Mouse (Mus musculus) stomach, embryonic 16.5 days (tissue): Measurements from ENCODE around the gene Slc23a2. TPM values are rescaled to one million over a fixed set of nuclear protein-coding genes. Genes with fewer than 3 reads are reported as not detected.

Experiments
- ATAC-seq: fragments of 200-750 bp; cut with Nextera tagmentation; 2 replicates; pipeline ENCODE4 v1.8.0; 2017; ENCODE audit warnings: moderate number of reproducible peaks, moderate TSS enrichment; ENCODE audit not compliant: insufficient read depth, low FRiP score
- H3K27ac ChIP-seq: fragments of 300-500 bp; sonication (generic); 2 replicates; pipeline ENCODE4 v1.5.1; 2014; ENCODE audit warnings: low read length
- H3K27me3 ChIP-seq: fragments of 300-500 bp; sonication (generic); 2 replicates; pipeline ENCODE4 v1.6.1; 2014; ENCODE audit warnings: low read length, control low read depth, mixed read lengths; ENCODE audit not compliant: control insufficient read depth, insufficient read depth
- H3K36me3 ChIP-seq: fragments of 300-500 bp; sonication (generic); 2 replicates; pipeline ENCODE4 v1.6.1; 2014; ENCODE audit warnings: low read length; ENCODE audit not compliant: control insufficient read depth, insufficient read depth
- H3K4me1 ChIP-seq: fragments of 300-500 bp; sonication (generic); 2 replicates; pipeline ENCODE4 v1.6.1; 2014; ENCODE audit warnings: low read length, control low read depth, mixed read lengths; ENCODE audit not compliant: control insufficient read depth, insufficient read depth
- H3K4me2 ChIP-seq: fragments of 300-500 bp; sonication (generic); 2 replicates; pipeline ENCODE4 v1.6.1; 2014; ENCODE audit warnings: low read depth, low read length, mixed read lengths
- H3K4me3 ChIP-seq: fragments of 300-500 bp; sonication (generic); replicated peaks from 2 replicates; pipeline ENCODE4 v1.5.1; 2014; ENCODE audit warnings: mild to moderate bottlenecking, low read length
- H3K9ac ChIP-seq: fragments of 300-500 bp; sonication (generic); 2 replicates; pipeline ENCODE4 v1.6.1; 2014; ENCODE audit warnings: low read length
- H3K9me3 ChIP-seq: fragments of 300-500 bp; sonication (generic); replicated peaks from 2 replicates; pipeline ENCODE4 v1.6.1; 2016; ENCODE audit warnings: low read length, control low read depth; ENCODE audit not compliant: control insufficient read depth
- WGBS: fragments of 180-500 bp; shearing (Covaris S2); extraction: QIAGEN DNeasy Blood & Tissue Kit; methylation state at CpG from one replicate; pipeline ENCODE4 v1.1.7; 2014; 5-methylcytosine and 5-hydroxymethylcytosine counted together
- polyA plus RNA-seq: library from polyadenylated mRNA; unstranded; fragments of >200 nt; fragmentation: Nextera tagmentation; extraction: Ambion mirVana; gene quantifications from 2 replicates; pipeline ENCODE4 v1.2.1, GENCODE M21; 2015

Gene Slc23a2
- polyA plus RNA-seq, 1 experiment from 2014 or later: 12.1 TPM

GRCm38 (mm10) chr2:132096582-132096981 is 48.3 kb downstream of the Slc23a2 start:
- no peak overlapping the region for H3K4me3 ChIP-seq
- no peaks in the 10 kb centered on the region for H3K27me3 ChIP-seq

GRCm38 (mm10) chr2:132095821-132096220 is 49.1 kb downstream of the Slc23a2 start:
- no peak overlapping the region for H3K9ac ChIP-seq
- no peak for ATAC-seq
- H3K36me3 ChIP-seq: no peaks in the 10 kb centered on the region
- no peak overlapping the region for H3K4me2 ChIP-seq
- WGBS: 82% methylated on average over 6 of the region's 6 CpGs
- no peak overlapping the region for H3K27ac ChIP-seq
- 0 out of 2 replicates have a peak, but pooled peaks cover 3% of the 10 kb centered on the region for H3K4me1 ChIP-seq
- no peaks in the 10 kb centered on the region for H3K9me3 ChIP-seq
- no peaks in the 10 kb centered on the region for H3K27me3 ChIP-seq
- no peak overlapping the region for H3K4me3 ChIP-seq

More at GRCm38 (mm10) chr2:132096582-132096981, 48.3 kb downstream of the Slc23a2 start:
- Histone ChIP-seq H3K9me3 (no peaks in the 10 kb centered on the region), H3K27ac (no peak overlapping the region), H3K36me3 (no peaks in the 10 kb centered on the region), H3K9ac (no peak overlapping the region), H3K4me1 (0 out of 2 replicates have a peak, but pooled peaks cover 3% of the 10 kb centered on the region), H3K4me2 (no peak overlapping the region)
- ATAC-seq: no peak
- WGBS: 69% methylated on average over 4 of the region's 4 CpGs

- no peak for ATAC-seq
- 0 out of 2 replicates have a peak, but pooled peaks cover 3% of the 10 kb centered on the region for H3K4me1 ChIP-seq
- H3K9ac ChIP-seq: no peak overlapping the region
- H3K36me3 ChIP-seq: no peaks in the 10 kb centered on the region
- no peak overlapping the region for H3K4me2 ChIP-seq
- H3K4me3 ChIP-seq: no peak overlapping the region
- no peaks in the 10 kb centered on the region for H3K27me3 ChIP-seq
- H3K9me3 ChIP-seq: no peaks in the 10 kb centered on the region
- no peak overlapping the region for H3K27ac ChIP-seq
- 82% methylated on average over 11 of the region's 11 CpGs for WGBS
These were observed 50.3 kb downstream of the Slc23a2 start for GRCm38 (mm10) chr2:132094441-132095230.

GRCm38 (mm10) chr2:132093739-132094138 is 51.2 kb downstream of the Slc23a2 start:
- H3K27me3 ChIP-seq: no peaks in the 10 kb centered on the region
- no peak overlapping the region for H3K4me3 ChIP-seq
- no peaks in the 10 kb centered on the region for H3K9me3 ChIP-seq
- H3K36me3 ChIP-seq: 0 out of 2 replicates have a peak, but pooled peaks cover 4% of the 10 kb centered on the region
- no peak for ATAC-seq
- H3K27ac ChIP-seq: no peak overlapping the region
- 0 out of 2 replicates have a peak, but pooled peaks cover 3% of the 10 kb centered on the region for H3K4me1 ChIP-seq
- no peak overlapping the region for H3K4me2 ChIP-seq
- 68% methylated on average over 2 of the region's 2 CpGs for WGBS
- no peak overlapping the region for H3K9ac ChIP-seq

- Histone ChIP-seq H3K27ac (no peak overlapping the region), H3K27me3 (no peaks in the 10 kb centered on the region), H3K4me2 (no peak overlapping the region), H3K36me3 (0 out of 2 replicates have a peak, but pooled peaks cover 5% of the 10 kb centered on the region), H3K9ac (no peak overlapping the region), H3K4me3 (no peak overlapping the region), H3K4me1 (0 out of 2 replicates have a peak, but pooled peaks cover 3% of the 10 kb centered on the region), H3K9me3 (no peaks in the 10 kb centered on the region)
- no peak for ATAC-seq
- 82% methylated on average over 1 of the region's 1 CpGs for WGBS
These were observed 51.6 kb downstream of the Slc23a2 start for GRCm38 (mm10) chr2:132093298-132093697.

- H3K27ac ChIP-seq: no peak overlapping the region
- no peak; the same call in 1 of the 2 replicates for ATAC-seq
These were observed 52.2 kb downstream of the Slc23a2 start for GRCm38 (mm10) chr2:132092722-132093121.

GRCm38 (mm10) chr2:132091749-132092148 is 53.2 kb downstream of the Slc23a2 start:
- Histone ChIP-seq H3K9ac (no peak overlapping the region), H3K4me1 (0 out of 2 replicates have a peak, but pooled peaks cover 3% of the 10 kb centered on the region), H3K36me3 (0 out of 2 replicates have a peak, but pooled peaks cover 5% of the 10 kb centered on the region), H3K4me3 (no peak overlapping the region), H3K9me3 (no peaks in the 10 kb centered on the region), H3K27ac (no peak overlapping the region), H3K4me2 (no peak overlapping the region), H3K27me3 (no peaks in the 10 kb centered on the region)
- ATAC-seq: no peak
- 74% methylated on average over 4 of the region's 4 CpGs for WGBS

More at GRCm38 (mm10) chr2:132092722-132093121, 52.2 kb downstream of the Slc23a2 start:
- 0 out of 2 replicates have a peak, but pooled peaks cover 5% of the 10 kb centered on the region for H3K36me3 ChIP-seq
- H3K9me3 ChIP-seq: no peaks in the 10 kb centered on the region
- H3K9ac ChIP-seq: no peak overlapping the region
- no peaks in the 10 kb centered on the region for H3K27me3 ChIP-seq
- 63% methylated on average over 3 of the region's 3 CpGs for WGBS
- H3K4me3 ChIP-seq: no peak overlapping the region
- 0 out of 2 replicates have a peak, but pooled peaks cover 3% of the 10 kb centered on the region for H3K4me1 ChIP-seq
- no peak overlapping the region for H3K4me2 ChIP-seq

- H3K9ac ChIP-seq: no peak overlapping the region
- no peaks in the 10 kb centered on the region for H3K4me1 ChIP-seq
- no peaks in the 10 kb centered on the region for H3K9me3 ChIP-seq
- H3K27ac ChIP-seq: no peak overlapping the region
- H3K36me3 ChIP-seq: 0 out of 2 replicates have a peak, but pooled peaks cover 5% of the 10 kb centered on the region
- no peak for ATAC-seq
- H3K4me3 ChIP-seq: no peak overlapping the region
- H3K4me2 ChIP-seq: no peak overlapping the region
- H3K27me3 ChIP-seq: no peaks in the 10 kb centered on the region
These were observed 60.1 kb downstream of the Slc23a2 start for GRCm38 (mm10) chr2:132084813-132085212.

- Histone ChIP-seq H3K4me3 (no peak overlapping the region), H3K4me1 (no peaks in the 10 kb centered on the region), H3K36me3 (0 out of 2 replicates have a peak, but pooled peaks cover 5% of the 10 kb centered on the region), H3K4me2 (no peak overlapping the region), H3K9ac (no peak overlapping the region), H3K27ac (no peak overlapping the region), H3K9me3 (no peaks in the 10 kb centered on the region), H3K27me3 (no peaks in the 10 kb centered on the region)
- 83% methylated on average over 5 of the region's 5 CpGs for WGBS
- ATAC-seq: no peak
These were observed 60.5 kb downstream of the Slc23a2 start for GRCm38 (mm10) chr2:132084396-132084795.
